Mouse (Mus musculus) thymus, adult 2 months (tissue): ENCODE data around the gene Spsb2.

Experiments used
- CTCF ChIP-seq: fragments of 200-500 bp; IDR thresholded peaks from 2 replicates; pipeline ENCODE4 v1.5.1; 2012; ENCODE audit warnings: mild to moderate bottlenecking, control low read depth, low read length, moderate library complexity, borderline replicate concordance; ENCODE audit not compliant: control insufficient read depth, poor library complexity, insufficient read depth; ENCODE audit errors: extremely low read depth
- POLR2A ChIP-seq: fragments of 200-500 bp; IDR thresholded peaks from 2 replicates; pipeline ENCODE4 v1.6.1; 2012; ENCODE audit warnings: mild to moderate bottlenecking, low read length, control low read depth, moderate library complexity; ENCODE audit not compliant: control insufficient read depth, poor library complexity, insufficient read depth; ENCODE audit errors: extremely low read depth

GRCm38 (mm10) chr6:124787722-124788121 lies 20.7 kb upstream of the Spsb2 start:
- TF ChIP-seq CTCF: no peak
- no peak for TF ChIP-seq POLR2A
